Mouse (Mus musculus) effector memory CD4-positive, alpha-beta T cell, adult 7 months (primary cell): ENCODE measurements around the gene Wdr41. TPM values are rescaled to one million over a fixed set of nuclear protein-coding genes. Genes with fewer than 3 reads are reported as not detected.

ENCODE experiments used
- polyA plus RNA-seq: library from polyadenylated mRNA; unstranded; fragments of 100-300 nt; shearing (Covaris generic); gene quantifications from one replicate; pipeline ENCODE4 v1.2.1, GENCODE M21; 2017

Gene Wdr41
- polyA plus RNA-seq: 11.0 TPM

DNA sequence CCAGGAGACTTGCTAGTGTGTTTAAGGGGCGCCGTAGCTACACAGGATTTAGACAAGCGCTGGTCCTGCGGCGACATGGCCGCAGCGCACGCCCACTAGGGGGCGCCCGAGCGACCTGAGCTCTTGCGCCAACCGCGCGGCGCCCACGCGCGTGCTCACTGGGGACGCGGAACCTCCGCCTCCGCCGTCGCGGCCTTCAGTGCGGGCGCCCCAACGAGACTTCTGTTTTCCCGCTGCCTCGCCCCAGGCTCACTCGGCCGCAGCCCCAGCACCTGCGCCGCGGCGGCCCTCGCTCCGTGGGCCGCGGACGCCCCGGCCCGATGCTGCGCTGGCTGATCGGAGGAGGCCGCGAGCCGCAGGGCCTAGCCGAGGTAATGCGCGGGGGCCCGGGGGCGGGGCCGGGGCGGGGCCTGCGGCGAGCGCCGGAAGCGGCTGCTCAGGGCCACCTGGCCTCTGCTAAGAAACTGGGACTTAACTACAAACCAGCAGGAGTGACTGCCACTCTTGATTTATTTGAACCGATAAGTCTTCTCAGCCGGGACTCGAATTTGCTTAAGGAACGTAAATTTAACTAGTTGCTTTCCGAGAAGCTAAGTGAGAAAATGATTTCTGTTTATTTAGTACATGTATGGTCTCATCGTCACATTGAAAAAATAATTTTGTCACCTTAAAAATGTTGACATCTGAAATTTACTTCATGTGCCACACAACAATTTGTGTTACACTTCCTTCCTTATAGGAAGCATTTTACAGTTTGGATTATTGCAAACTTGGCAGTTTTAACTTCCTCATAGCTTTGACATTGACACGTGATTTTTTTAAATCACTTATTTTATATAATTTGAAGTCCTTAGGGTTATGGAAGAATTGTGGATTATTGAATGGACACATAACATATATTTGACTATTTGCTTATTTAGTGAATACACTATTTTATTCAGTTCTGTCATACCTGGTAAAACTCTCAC, at the start of gene Wdr41:
TSS of gene Wdr41 (plus strand) at position 126 of the 968 bp plus-strand sequence.

Other genes with a start within 250 kb of the Wdr41 start
- 128 TPM for gene Tbca, start 187.4 kb upstream of the Wdr41 start, polyA plus RNA-seq
- not detected for gene Otp, start 100.7 kb upstream of the Wdr41 start, polyA plus RNA-seq